Mouse (Mus musculus) heart, embryonic 10.5 days (tissue): ENCODE measurements around the gene Sox11. TPM values are rescaled to one million over a fixed set of nuclear protein-coding genes. Genes with fewer than 3 reads are reported as not detected.

Source experiments
- DNase-seq: peaks from one replicate; pipeline ENCODE4 v3.0.0-alpha.2; 2017; ENCODE audit warnings: low spot score
- H3K27ac ChIP-seq: fragments of 300-500 bp; sonication (generic); 2 replicates; pipeline ENCODE4 v1.5.1; 2016; ENCODE audit warnings: mild to moderate bottlenecking
- H3K27me3 ChIP-seq: fragments of 300-500 bp; sonication (generic); 2 replicates; pipeline ENCODE4 v1.6.1; 2016; ENCODE audit warnings: mild to moderate bottlenecking; ENCODE audit not compliant: poor library complexity, insufficient read depth, severe bottlenecking
- H3K36me3 ChIP-seq: fragments of 300-500 bp; sonication (generic); 2 replicates; pipeline ENCODE4 v1.6.1; 2016; ENCODE audit warnings: mild to moderate bottlenecking, moderate library complexity
- H3K4me1 ChIP-seq: fragments of 300-500 bp; sonication (generic); 2 replicates; pipeline ENCODE4 v1.6.1; 2016; ENCODE audit warnings: mild to moderate bottlenecking
- H3K4me3 ChIP-seq: fragments of 300-500 bp; sonication (generic); 2 replicates; pipeline ENCODE4 v1.5.1; 2016; ENCODE audit warnings: mild to moderate bottlenecking, moderate library complexity
- H3K9me3 ChIP-seq: fragments of 300-500 bp; sonication (generic); 2 replicates; pipeline ENCODE4 v1.6.1; 2016; ENCODE audit warnings: mild to moderate bottlenecking, moderate library complexity
- WGBS: fragments of 180-500 bp; shearing (Covaris S2); methylation state at CpG from one replicate; pipeline ENCODE4 v1.1.7; 2016; 5-methylcytosine and 5-hydroxymethylcytosine counted together
- polyA plus RNA-seq: library from polyadenylated mRNA; unstranded; fragments of >200 nt; fragmentation: Nextera tagmentation; extraction: Ambion mirVana; gene quantifications from 2 replicates; pipeline ENCODE4 v1.2.1, GENCODE M21; 2016

Gene Sox11
- 32.0 and 73.8 TPM in 2 replicates for polyA plus RNA-seq

DNA sequence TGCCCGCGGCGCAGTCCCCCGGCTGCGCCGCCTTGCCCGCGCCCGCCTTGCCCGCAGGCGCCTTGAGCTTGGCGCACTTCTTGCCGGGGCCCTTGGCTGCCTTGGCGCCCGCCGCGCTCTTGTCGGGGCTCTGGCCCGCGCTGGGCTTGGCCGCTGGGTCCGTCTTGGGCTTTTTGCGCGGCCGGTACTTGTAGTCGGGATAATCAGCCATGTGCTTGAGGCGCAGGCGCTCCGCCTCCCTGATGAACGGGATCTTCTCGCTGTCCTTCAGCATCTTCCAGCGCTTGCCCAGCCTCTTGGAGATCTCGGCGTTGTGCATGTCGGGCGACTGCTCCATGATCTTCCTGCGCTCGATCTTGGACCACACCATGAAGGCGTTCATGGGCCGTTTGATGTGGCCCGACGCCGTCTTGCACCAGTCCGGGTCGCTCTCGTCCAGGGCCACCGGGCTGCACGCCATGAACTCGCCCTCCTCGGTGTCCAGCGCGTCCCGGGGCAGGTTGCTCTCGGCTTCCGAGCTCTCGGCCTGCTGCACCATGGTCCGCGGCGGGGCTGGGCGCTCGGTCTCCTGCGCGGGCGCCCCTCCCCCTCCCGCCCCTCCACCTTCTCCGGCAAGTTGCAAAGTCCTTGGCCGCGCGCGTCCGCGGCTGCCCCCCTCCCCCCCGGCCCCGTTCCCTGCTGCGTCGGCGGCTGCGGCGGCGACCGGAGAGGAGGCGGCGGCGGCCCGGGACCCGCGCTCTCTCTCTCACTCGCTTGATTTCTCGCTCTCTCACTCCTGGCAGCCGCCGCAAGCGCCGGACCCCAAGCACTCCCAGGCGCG, at the start of gene Sox11:
Gene Sox11, minus strand, starts transcription at position 704 of the 820 bp plus-strand sequence.
- Histone ChIP-seq H3K4me1 (peaks cover 7% of the 10 kb centered on the region; the same call in 1 of the 2 replicates), H3K36me3 (no peaks in the 10 kb centered on the region), H3K4me3 (peak within 1 kb of the TSS; percentile 76), H3K27ac (peak within 1 kb of the TSS; percentile 95), H3K27me3 (no peaks in the 10 kb centered on the region), H3K9me3 (no peaks in the 10 kb centered on the region)
- WGBS: under 1% methylated on average over 94 of the region's 95 CpGs
- peak; percentile 84 for DNase-seq

DNA sequence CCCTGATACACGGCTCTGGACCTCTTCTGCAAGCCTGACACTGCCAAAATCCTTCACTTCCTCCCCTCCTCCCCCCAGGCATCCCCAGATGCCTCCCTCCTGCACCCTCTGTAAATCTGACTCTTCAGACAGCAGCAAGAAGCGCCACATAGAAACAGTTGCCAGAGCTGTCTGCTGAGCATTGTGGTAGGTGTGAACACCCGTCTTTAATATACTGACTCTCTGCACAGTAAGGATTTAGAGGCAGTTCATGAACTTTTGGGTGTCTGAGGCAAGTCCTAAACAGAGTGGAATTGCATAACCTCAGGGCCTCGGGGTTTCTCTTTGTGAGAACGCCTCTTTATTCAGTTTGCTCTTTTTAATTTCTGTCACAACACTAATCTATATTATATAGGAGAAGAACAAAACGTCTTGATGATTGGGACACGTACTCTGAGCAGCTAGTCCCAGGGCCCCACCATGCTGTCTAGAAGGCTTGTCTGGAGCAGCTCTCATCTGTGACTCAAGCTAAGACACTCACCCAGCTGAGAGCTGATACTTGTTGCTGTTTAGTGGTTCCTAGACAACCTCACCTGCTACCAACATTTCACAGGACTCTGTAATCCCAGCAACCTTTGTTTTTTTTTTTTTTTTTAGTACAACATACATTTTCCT, 49.4 kb upstream of the Sox11 start:
- Histone ChIP-seq H3K27me3 (no peaks in the 10 kb centered on the region), H3K4me1 (peaks cover 26% of the 10 kb centered on the region), H3K27ac (peak overlapping the region; percentile 12; the same call in 1 of the 2 replicates), H3K9me3 (no peaks in the 10 kb centered on the region), H3K4me3 (no peak overlapping the region), H3K36me3 (no peaks in the 10 kb centered on the region)
- peak; percentile 70 for DNase-seq
- WGBS: 56% methylated on average over 7 of the region's 7 CpGs

DNA sequence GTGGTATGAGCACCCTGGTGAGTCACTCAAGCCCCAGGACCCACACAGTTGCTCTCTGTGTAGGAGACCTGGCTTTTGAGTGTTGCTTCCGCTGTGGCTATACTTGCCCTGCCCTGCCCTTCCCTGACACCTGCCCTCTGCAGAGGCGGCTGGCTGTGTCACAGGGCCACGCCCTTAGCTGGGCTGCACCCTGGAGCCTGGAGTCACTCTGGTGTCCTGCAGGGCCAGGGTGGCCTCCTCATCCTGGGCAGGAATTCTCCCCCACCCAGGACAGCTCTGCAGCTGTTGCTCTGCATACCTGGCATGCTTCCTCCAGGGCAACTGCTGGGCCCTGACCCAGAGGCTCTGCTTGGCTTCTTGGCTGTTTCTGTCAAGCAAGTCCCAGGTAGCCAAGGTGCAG, 48.1 kb upstream of the Sox11 start:
- no peaks in the 10 kb centered on the region for H3K36me3 ChIP-seq
- DNase-seq: peak; percentile 70
- WGBS: 31% methylated on average over 3 of the region's 3 CpGs
- peak overlapping the region; percentile 60; the same call in 1 of the 2 replicates for H3K27ac ChIP-seq
- H3K9me3 ChIP-seq: no peaks in the 10 kb centered on the region
- no peaks in the 10 kb centered on the region for H3K27me3 ChIP-seq
- H3K4me3 ChIP-seq: no peak overlapping the region
- H3K4me1 ChIP-seq: peaks cover 31% of the 10 kb centered on the region

DNA sequence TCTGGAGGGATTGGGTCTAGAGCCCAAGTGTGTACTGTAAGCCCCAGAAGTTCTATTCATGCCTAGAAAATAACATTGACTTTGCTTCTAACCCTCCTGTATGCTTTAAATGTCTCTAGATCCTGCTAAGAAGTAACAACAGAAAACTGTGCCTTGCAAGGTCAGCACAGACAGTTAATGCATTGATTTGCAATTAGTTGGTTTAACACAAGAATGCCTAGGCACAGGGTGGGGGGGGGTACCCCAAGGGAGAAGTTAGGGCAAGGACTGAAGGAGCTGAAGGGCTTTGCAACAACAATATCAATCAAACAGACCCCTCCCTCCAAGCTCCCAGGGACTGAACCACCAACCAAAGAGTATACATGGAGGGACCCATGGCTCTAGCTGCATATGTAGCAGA, 47.1 kb upstream of the Sox11 start:
- Histone ChIP-seq H3K9me3 (no peaks in the 10 kb centered on the region), H3K4me1 (peaks cover 31% of the 10 kb centered on the region), H3K27me3 (no peaks in the 10 kb centered on the region), H3K36me3 (no peaks in the 10 kb centered on the region), H3K27ac (no peak overlapping the region), H3K4me3 (no peak overlapping the region)
- no peak for DNase-seq

DNA sequence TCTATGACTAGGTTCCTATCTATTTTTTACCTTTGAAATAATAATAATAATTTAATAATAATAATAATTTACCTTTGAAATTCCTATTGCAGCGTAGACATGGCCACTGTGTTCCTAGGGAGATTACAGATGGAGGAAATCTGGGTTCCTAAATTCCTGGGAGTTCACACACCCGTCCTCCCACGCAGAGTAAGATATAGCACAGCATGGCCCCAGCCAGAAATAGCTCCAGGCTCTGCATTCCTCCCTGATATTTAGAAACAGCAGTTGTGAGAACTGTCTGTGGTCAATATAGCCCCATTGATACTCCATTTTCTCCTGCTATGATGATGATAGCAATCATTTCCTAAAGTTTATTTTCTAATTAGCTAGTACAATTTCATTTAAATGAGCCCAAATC, 30.1 kb upstream of the Sox11 start:
- Histone ChIP-seq H3K27me3 (no peaks in the 10 kb centered on the region), H3K9me3 (no peaks in the 10 kb centered on the region), H3K36me3 (no peaks in the 10 kb centered on the region), H3K4me3 (no peak overlapping the region), H3K27ac (no peak overlapping the region), H3K4me1 (no peaks in the 10 kb centered on the region)
- DNase-seq: no peak
- WGBS: 37% methylated on average over 3 of the region's 3 CpGs

GRCm38 (mm10) chr12:27370756-27371155, 28.4 kb upstream of the Sox11 start:
- Histone ChIP-seq H3K27ac (no peak overlapping the region), H3K27me3 (no peaks in the 10 kb centered on the region), H3K36me3 (no peaks in the 10 kb centered on the region), H3K4me1 (no peaks in the 10 kb centered on the region), H3K9me3 (no peaks in the 10 kb centered on the region), H3K4me3 (no peak overlapping the region)
- WGBS: 88% methylated on average over 2 of the region's 2 CpGs
- no peak for DNase-seq

DNA sequence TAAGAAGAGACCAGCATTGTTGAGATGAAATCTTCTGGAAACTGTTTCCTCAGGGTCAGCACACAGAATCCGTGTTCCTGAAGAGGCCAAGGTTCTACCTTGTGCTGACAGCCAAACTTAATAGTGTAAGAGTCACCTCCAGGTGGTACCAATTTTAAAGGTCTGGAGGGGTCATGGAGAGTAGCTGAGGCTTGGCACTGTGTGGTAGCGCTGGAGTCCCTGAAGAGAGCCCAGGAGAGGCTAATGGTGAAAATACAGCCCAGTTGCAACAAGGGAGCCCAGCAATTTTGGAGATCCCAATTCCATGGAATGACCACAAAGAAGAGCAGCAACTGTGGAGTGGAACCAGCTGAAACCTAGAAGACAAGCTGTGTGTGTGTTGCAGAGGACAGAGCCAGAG, 25.1 kb upstream of the Sox11 start:
- WGBS: 75% methylated on average over 2 of the region's 2 CpGs
- H3K27ac ChIP-seq: no peak overlapping the region

DNA sequence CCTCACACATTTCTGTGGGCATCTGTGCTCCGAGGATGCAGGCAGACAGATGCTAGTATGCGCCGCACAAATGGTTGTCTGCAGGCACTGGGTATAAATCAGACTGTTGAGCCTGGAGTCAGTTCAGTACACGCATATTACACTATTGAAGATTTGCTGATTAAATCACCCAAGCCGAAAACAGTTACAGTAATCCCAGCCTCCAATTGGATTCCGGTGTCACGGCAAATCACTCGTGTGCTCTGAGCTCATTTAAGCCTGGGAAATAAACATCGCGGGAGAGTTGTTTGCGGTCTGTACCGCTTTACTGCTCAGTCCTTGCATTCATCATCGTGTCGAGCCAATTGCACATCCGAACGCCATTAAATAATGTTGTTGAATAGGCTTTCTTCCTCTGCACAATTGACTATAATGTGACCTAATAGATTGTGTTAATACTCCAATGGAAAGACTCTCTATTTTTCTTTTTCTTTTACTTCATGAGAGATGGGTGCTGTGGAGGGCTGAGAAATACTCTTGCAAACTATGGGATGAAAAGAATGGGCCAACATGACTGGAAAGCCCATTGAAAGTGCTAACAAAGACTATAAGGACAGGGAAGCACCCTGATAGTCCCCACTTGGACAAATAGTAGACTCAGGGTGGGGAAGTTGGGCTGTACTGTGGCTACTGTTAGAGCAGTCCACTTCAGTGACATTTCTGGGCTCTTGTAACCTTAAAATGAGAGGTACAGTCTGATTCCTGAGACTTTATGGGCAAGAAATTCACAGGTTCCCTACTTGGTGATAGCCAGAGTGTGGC, 21.7 kb upstream of the Sox11 start:
- Histone ChIP-seq H3K4me1 (no peaks in the 10 kb centered on the region), H3K9me3 (no peaks in the 10 kb centered on the region), H3K27ac (no peak overlapping the region), H3K4me3 (no peak overlapping the region), H3K27me3 (no peaks in the 10 kb centered on the region), H3K36me3 (no peaks in the 10 kb centered on the region)
- no peak for DNase-seq
- 91% methylated on average over 16 of the region's 16 CpGs for WGBS

More for the DNA sequence above, 25.1 kb upstream of the Sox11 start:
- no peak for DNase-seq
- no peaks in the 10 kb centered on the region for H3K36me3 ChIP-seq
- H3K27me3 ChIP-seq: no peaks in the 10 kb centered on the region
- no peak overlapping the region for H3K4me3 ChIP-seq
- no peaks in the 10 kb centered on the region for H3K4me1 ChIP-seq
- H3K9me3 ChIP-seq: no peaks in the 10 kb centered on the region

GRCm38 (mm10) chr12:27357076-27357637, 14.8 kb upstream of the Sox11 start:
- DNase-seq: no peak
- WGBS: 33% methylated on average over 12 of the region's 12 CpGs
- Histone ChIP-seq H3K27ac (no peak overlapping the region), H3K27me3 (peaks cover 4% of the 10 kb centered on the region; the same call in 1 of the 2 replicates), H3K36me3 (no peaks in the 10 kb centered on the region), H3K4me3 (no peak overlapping the region), H3K9me3 (no peaks in the 10 kb centered on the region), H3K4me1 (peaks cover 4% of the 10 kb centered on the region)

- no peaks in the 10 kb centered on the region for H3K36me3 ChIP-seq
- peaks cover 4% of the 10 kb centered on the region for H3K4me1 ChIP-seq
- 79% methylated on average over 5 of the region's 5 CpGs for WGBS
- no peak overlapping the region for H3K27ac ChIP-seq
- peaks cover 4% of the 10 kb centered on the region; the same call in 1 of the 2 replicates for H3K27me3 ChIP-seq
- H3K9me3 ChIP-seq: no peaks in the 10 kb centered on the region
- DNase-seq: no peak
- no peak overlapping the region for H3K4me3 ChIP-seq
Observed at GRCm38 (mm10) chr12:27356571-27356970, 14.2 kb upstream of the Sox11 start.

GRCm38 (mm10) chr12:27343606-27344410, 1.4 kb upstream of the Sox11 start:
- H3K4me1 ChIP-seq: peaks cover 7% of the 10 kb centered on the region; the same call in 1 of the 2 replicates
- no peaks in the 10 kb centered on the region for H3K36me3 ChIP-seq
- no peaks in the 10 kb centered on the region for H3K27me3 ChIP-seq
- WGBS: 7% methylated on average over 17 of the region's 17 CpGs
- H3K9me3 ChIP-seq: no peaks in the 10 kb centered on the region
- peak overlapping the region; percentile 95 for H3K27ac ChIP-seq
- peak overlapping the region; percentile 76 for H3K4me3 ChIP-seq
- no peak for DNase-seq
